Mouse (Mus musculus) lung, adult 2 months (tissue): Measurements from ENCODE around the gene Synj2. TPM values are rescaled to one million over a fixed set of nuclear protein-coding genes. Genes with fewer than 3 reads are reported as not detected.

Source experiments
- DNase-seq: peaks from one replicate; pipeline ENCODE4 v3.0.0; 2022
- H3K4me1 ChIP-seq: fragments of 200-500 bp; 2 replicates; pipeline ENCODE4 v1.6.1; 2011; ENCODE audit warnings: low read length; ENCODE audit not compliant: control insufficient read depth, insufficient read depth
- H3K4me3 ChIP-seq: fragments of 200-500 bp; replicated peaks from 2 replicates; pipeline ENCODE3; 2011; ENCODE audit warnings: low read depth, mild to moderate bottlenecking, control low read depth, low read length; ENCODE audit errors: extremely low read depth
- CTCF ChIP-seq: fragments of 200-500 bp; IDR thresholded peaks from 2 replicates; pipeline ENCODE4 v1.5.1; 2011; ENCODE audit warnings: mild to moderate bottlenecking, low read length, control low read depth; ENCODE audit not compliant: insufficient read depth
- POLR2A ChIP-seq: fragments of 200-500 bp; IDR thresholded peaks from 2 replicates; pipeline ENCODE4 v1.6.1; 2011; ENCODE audit warnings: low read depth, mild to moderate bottlenecking, control low read depth, low read length, borderline replicate concordance; ENCODE audit errors: extremely low read depth
- WGBS: fragments of 180-500 bp; shearing (Covaris S2); methylation state at CpG from one replicate; pipeline ENCODE4 v1.1.7; 2018; 5-methylcytosine and 5-hydroxymethylcytosine counted together
- polyA plus RNA-seq: library from polyadenylated mRNA; depleted of rRNA; stranded (reverse); fragments of >200 nt; gene quantifications from 2 replicates; pipeline ENCODE4 v1.2.3, GENCODE M21; 2012

Gene Synj2
- polyA plus RNA-seq, 1 experiment: 10.9 TPM

- Histone ChIP-seq H3K4me3 (no peak overlapping the region), H3K4me1 (0 out of 2 replicates have a peak, but pooled peaks cover 3% of the 10 kb centered on the region)
- no peak for DNase-seq
- no peak for TF ChIP-seq CTCF
- no peak for TF ChIP-seq POLR2A
- whole genome bisulfite sequencing: 69% methylated on average over 3 of the region's 3 CpGs
These were observed 52.6 kb downstream of the Synj2 start for GRCm38 (mm10) chr17:5993581-5994260.

DNA sequence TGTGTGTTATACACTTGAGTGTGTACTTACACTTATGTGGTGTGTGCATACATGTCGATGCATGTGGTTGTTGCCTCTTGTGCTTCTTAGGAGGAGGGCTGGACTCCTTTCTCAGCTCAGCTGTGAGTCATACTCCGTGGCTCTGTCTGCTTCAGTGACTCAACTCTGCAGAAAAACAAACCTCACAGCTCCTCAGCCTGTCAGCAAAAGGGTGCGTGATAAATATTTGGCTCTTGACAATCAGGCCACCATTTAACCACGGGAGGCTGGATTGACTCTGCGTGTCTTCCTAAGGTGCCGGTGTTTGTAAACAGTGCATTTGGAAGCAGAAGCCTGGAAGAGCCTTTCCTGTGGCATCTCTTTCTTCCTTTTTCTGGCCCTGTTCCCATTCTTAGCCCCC lies 53.5 kb downstream of the Synj2 start:
- Histone ChIP-seq H3K4me3 (no peak overlapping the region), H3K4me1 (peaks cover 3% of the 10 kb centered on the region; the same call in 1 of the 2 replicates)
- WGBS: 46% methylated on average over 6 of the region's 6 CpGs
- DNase-seq: no peak
- TF ChIP-seq CTCF: no peak
- no peak for TF ChIP-seq POLR2A

- no peak overlapping the region for H3K4me3 ChIP-seq
These were observed 55.5 kb downstream of the Synj2 start for GRCm38 (mm10) chr17:5996589-5996988.

GRCm38 (mm10) chr17:5997380-5998234 lies 56.5 kb downstream of the Synj2 start:
- 55% methylated on average over 16 of the region's 16 CpGs for WGBS
- H3K4me1 ChIP-seq: peaks cover 3% of the 10 kb centered on the region; the same call in 1 of the 2 replicates
- H3K4me3 ChIP-seq: no peak overlapping the region
- TF ChIP-seq POLR2A (no peak), CTCF (no peak)
- peak; percentile 23 for DNase-seq

More at GRCm38 (mm10) chr17:5996589-5996988, 55.5 kb downstream of the Synj2 start:
- peaks cover 3% of the 10 kb centered on the region; the same call in 1 of the 2 replicates for H3K4me1 ChIP-seq
- TF ChIP-seq POLR2A (no peak), CTCF (no peak)
- 87% methylated on average over 14 of the region's 14 CpGs for WGBS
- no peak for DNase-seq

GRCm38 (mm10) chr17:5998235-5998500 lies 57.1 kb downstream of the Synj2 start:
- peaks cover 3% of the 10 kb centered on the region; the same call in 1 of the 2 replicates for H3K4me1 ChIP-seq

DNA sequence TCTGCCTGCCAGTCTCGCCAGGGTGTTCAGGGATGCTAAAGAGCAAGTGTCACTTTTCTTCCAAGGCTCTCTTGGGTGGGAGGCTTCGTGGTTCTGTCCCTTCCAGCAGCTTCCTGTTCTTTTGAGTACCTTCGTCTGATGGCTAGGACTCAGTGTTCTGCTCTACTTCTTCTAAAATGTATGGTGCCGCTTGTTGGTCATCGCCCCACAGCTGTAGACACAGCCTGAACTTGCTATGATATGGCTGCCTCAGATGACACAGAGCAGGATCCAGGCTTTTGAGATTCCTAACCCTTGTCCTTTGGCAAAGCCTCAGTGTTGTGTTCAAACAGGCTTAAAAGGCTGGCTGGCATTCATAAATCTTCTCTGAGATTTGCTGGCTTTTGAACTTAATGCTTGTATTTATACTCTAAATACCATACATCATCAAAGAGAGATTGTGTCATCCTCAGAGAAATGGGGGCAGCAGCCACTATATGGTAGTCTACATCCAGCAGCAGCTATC lies 58.0 kb downstream of the Synj2 start:
- H3K4me1 ChIP-seq: peaks cover 3% of the 10 kb centered on the region; the same call in 1 of the 2 replicates
- 69% methylated on average over 5 of the region's 5 CpGs for WGBS

More at GRCm38 (mm10) chr17:5998235-5998500, 57.1 kb downstream of the Synj2 start:
- no peak for DNase-seq
- H3K4me3 ChIP-seq: no peak overlapping the region
- TF ChIP-seq CTCF (no peak), POLR2A (no peak)

DNA sequence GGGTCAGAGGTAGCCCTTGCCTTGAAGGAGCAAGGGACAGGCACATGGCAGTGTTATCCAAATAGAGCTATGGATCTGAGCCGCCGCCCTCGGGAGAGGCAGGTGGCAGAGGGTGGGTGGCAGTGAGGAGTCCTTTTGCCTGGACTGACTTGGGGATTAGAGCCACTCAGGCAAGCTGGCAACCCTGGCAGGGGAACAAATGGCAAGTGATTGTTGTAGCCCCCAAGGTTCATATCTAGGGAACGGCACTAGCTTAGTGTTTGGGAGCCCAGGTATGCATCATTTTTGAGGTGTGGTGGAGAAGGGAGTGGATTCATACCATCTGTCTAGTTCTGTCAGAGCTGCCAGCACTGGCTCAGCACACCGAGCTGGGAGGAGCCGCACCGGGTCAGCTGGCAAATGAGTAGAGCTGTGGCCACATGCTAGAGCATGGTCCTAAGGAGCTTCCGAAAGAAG lies 59.8 kb downstream of the Synj2 start:
- H3K4me3 ChIP-seq: no peak overlapping the region
- TF ChIP-seq CTCF: no peak
- no peak for TF ChIP-seq POLR2A
- H3K4me1 ChIP-seq: peaks cover 13% of the 10 kb centered on the region
- WGBS: 74% methylated on average over 8 of the region's 8 CpGs
- no peak for DNase-seq

More for the DNA sequence above, 58.0 kb downstream of the Synj2 start:
- TF ChIP-seq POLR2A: no peak
- no peak for TF ChIP-seq CTCF
- no peak for DNase-seq
- no peak overlapping the region for H3K4me3 ChIP-seq

DNA sequence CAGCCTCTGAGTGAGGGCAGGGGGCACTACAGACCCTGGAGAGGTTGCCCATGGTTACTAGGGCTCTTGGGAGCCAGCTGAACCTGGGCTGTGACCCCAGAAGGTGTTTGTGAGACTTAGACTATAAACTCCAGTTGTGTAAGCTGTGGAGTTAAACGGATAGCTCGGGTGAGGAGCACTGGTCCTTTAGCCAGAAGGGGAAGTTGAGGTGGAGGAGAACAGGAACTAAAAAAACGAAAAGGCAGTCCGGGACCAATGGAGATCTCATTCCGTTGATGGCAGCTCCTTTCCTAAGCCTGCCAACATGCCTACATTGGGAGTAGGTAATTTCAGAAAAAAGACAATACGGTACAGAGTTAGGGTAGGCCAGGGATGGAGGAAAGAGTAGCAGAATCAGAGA lies 60.3 kb downstream of the Synj2 start:
- Histone ChIP-seq H3K4me1 (peaks cover 17% of the 10 kb centered on the region), H3K4me3 (no peak overlapping the region)
- DNase-seq: no peak
- TF ChIP-seq POLR2A (no peak), CTCF (no peak)
- 70% methylated on average over 6 of the region's 6 CpGs for WGBS

GRCm38 (mm10) chr17:6001836-6002235 lies 60.8 kb downstream of the Synj2 start:
- peaks cover 19% of the 10 kb centered on the region for H3K4me1 ChIP-seq
- DNase-seq: no peak
- 37% methylated on average over 7 of the region's 7 CpGs for WGBS
- H3K4me3 ChIP-seq: no peak overlapping the region
- TF ChIP-seq CTCF (no peak), POLR2A (no peak)
